Mouse (Mus musculus): Measurements from ENCODE around the gene Ap5z1. TPM values are rescaled to one million over a fixed set of nuclear protein-coding genes. Genes with fewer than 3 reads are reported as not detected.

Ap5z1 gene
- polyA plus RNA-seq, 1 experiment: 7.9 TPM

- Histone ChIP-seq H3K4me1 (ENCODE audit: control insufficient read depth, insufficient read depth, low read length) (no peaks in the 10 kb centered on the region), H3K9ac (ENCODE audit: low read depth, poor library complexity, severe bottlenecking) (no peak overlapping the region), H3K9me3 (replicated peaks; ENCODE audit: control insufficient read depth, insufficient read depth, low read length, poor library complexity, severe bottlenecking) (no peaks in the 10 kb centered on the region), H3K27me3 (ENCODE audit: control insufficient read depth, insufficient read depth, low read length, poor library complexity, severe bottlenecking) (no peaks in the 10 kb centered on the region), H3K4me3 (ENCODE audit: low read depth, low read length) (no peak overlapping the region), H3K36me3 (ENCODE audit: control insufficient read depth, insufficient read depth, low read length, poor library complexity, severe bottlenecking) (peaks cover 9% of the 10 kb centered on the region; the same call in 1 of the 2 replicates), H3K27ac (ENCODE audit: insufficient read depth, low read length) (no peak overlapping the region)
- TF ChIP-seq POLR2A (IDR thresholded peaks at IDR 0.05; ENCODE audit: insufficient read depth, low read length) (no peak), EP300 (IDR thresholded peaks at IDR 0.05; ENCODE audit: insufficient read depth, low read depth, low read length) (no peak), CTCF (IDR thresholded peaks at IDR 0.05; ENCODE audit: low read depth, low read length) (no peak)
These were observed 10.0 kb upstream of the Ap5z1 start for GRCm38 (mm10) chr5:142453742-142454141.

- peaks cover 9% of the 10 kb centered on the region; the same call in 1 of the 2 replicates for H3K36me3 ChIP-seq (ENCODE audit: control insufficient read depth, insufficient read depth, low read length, poor library complexity, severe bottlenecking)
- no peak overlapping the region for H3K27ac ChIP-seq (ENCODE audit: insufficient read depth, low read length)
These were observed 7.4 kb upstream of the Ap5z1 start for GRCm38 (mm10) chr5:142456318-142456717.

GRCm38 (mm10) chr5:142457345-142457744 is 6.4 kb upstream of the Ap5z1 start:
- peaks cover 9% of the 10 kb centered on the region; the same call in 1 of the 2 replicates for H3K36me3 ChIP-seq (ENCODE audit: control insufficient read depth, insufficient read depth, low read length, poor library complexity, severe bottlenecking)
- H3K9ac ChIP-seq (ENCODE audit: low read depth, poor library complexity, severe bottlenecking): no peak overlapping the region
- TF ChIP-seq EP300 (IDR thresholded peaks at IDR 0.05; ENCODE audit: insufficient read depth, low read depth, low read length) (no peak), CTCF (IDR thresholded peaks at IDR 0.05; ENCODE audit: low read depth, low read length) (no peak), POLR2A (IDR thresholded peaks at IDR 0.05; ENCODE audit: insufficient read depth, low read length) (no peak)
- H3K4me1 ChIP-seq (ENCODE audit: control insufficient read depth, insufficient read depth, low read length): no peaks in the 10 kb centered on the region
- no peaks in the 10 kb centered on the region for H3K9me3 ChIP-seq (replicated peaks; ENCODE audit: control insufficient read depth, insufficient read depth, low read length, poor library complexity, severe bottlenecking)
- H3K27ac ChIP-seq (ENCODE audit: insufficient read depth, low read length): no peak overlapping the region
- no peaks in the 10 kb centered on the region for H3K27me3 ChIP-seq (ENCODE audit: control insufficient read depth, insufficient read depth, low read length, poor library complexity, severe bottlenecking)
- no peak overlapping the region for H3K4me3 ChIP-seq (ENCODE audit: low read depth, low read length)

More at GRCm38 (mm10) chr5:142456318-142456717, 7.4 kb upstream of the Ap5z1 start:
- TF ChIP-seq CTCF (IDR thresholded peaks at IDR 0.05; ENCODE audit: low read depth, low read length) (no peak), EP300 (IDR thresholded peaks at IDR 0.05; ENCODE audit: insufficient read depth, low read depth, low read length) (no peak), POLR2A (IDR thresholded peaks at IDR 0.05; ENCODE audit: insufficient read depth, low read length) (no peak)
- Histone ChIP-seq H3K9me3 (replicated peaks; ENCODE audit: control insufficient read depth, insufficient read depth, low read length, poor library complexity, severe bottlenecking) (no peaks in the 10 kb centered on the region), H3K9ac (ENCODE audit: low read depth, poor library complexity, severe bottlenecking) (no peak overlapping the region), H3K4me1 (ENCODE audit: control insufficient read depth, insufficient read depth, low read length) (no peaks in the 10 kb centered on the region), H3K27me3 (ENCODE audit: control insufficient read depth, insufficient read depth, low read length, poor library complexity, severe bottlenecking) (no peaks in the 10 kb centered on the region), H3K4me3 (ENCODE audit: low read depth, low read length) (no peak overlapping the region)

GRCm38 (mm10) chr5:142458791-142459557 is 4.8 kb upstream of the Ap5z1 start:
- H3K36me3 ChIP-seq (ENCODE audit: control insufficient read depth, insufficient read depth, low read length, poor library complexity, severe bottlenecking): peaks cover 9% of the 10 kb centered on the region; the same call in 1 of the 2 replicates
- TF ChIP-seq EP300 (IDR thresholded peaks at IDR 0.05; ENCODE audit: insufficient read depth, low read depth, low read length) (no peak), POLR2A (IDR thresholded peaks at IDR 0.05; ENCODE audit: insufficient read depth, low read length) (no peak), CTCF (IDR thresholded peaks at IDR 0.05; ENCODE audit: low read depth, low read length) (no peak)

GRCm38 (mm10) chr5:142459834-142460233 is 3.9 kb upstream of the Ap5z1 start:
- Histone ChIP-seq H3K27me3 (ENCODE audit: control insufficient read depth, insufficient read depth, low read length, poor library complexity, severe bottlenecking) (no peaks in the 10 kb centered on the region), H3K36me3 (ENCODE audit: control insufficient read depth, insufficient read depth, low read length, poor library complexity, severe bottlenecking) (peaks cover 9% of the 10 kb centered on the region; the same call in 1 of the 2 replicates), H3K4me1 (ENCODE audit: control insufficient read depth, insufficient read depth, low read length) (peaks cover under 1% of the 10 kb centered on the region), H3K9ac (ENCODE audit: low read depth, poor library complexity, severe bottlenecking) (no peak overlapping the region), H3K4me3 (ENCODE audit: low read depth, low read length) (no peak overlapping the region), H3K27ac (ENCODE audit: insufficient read depth, low read length) (no peak overlapping the region), H3K9me3 (replicated peaks; ENCODE audit: control insufficient read depth, insufficient read depth, low read length, poor library complexity, severe bottlenecking) (no peaks in the 10 kb centered on the region)
- no peak for TF ChIP-seq CTCF (IDR thresholded peaks at IDR 0.05; ENCODE audit: low read depth, low read length)
- no peak for TF ChIP-seq POLR2A (IDR thresholded peaks at IDR 0.05; ENCODE audit: insufficient read depth, low read length)
- TF ChIP-seq EP300 (IDR thresholded peaks at IDR 0.05; ENCODE audit: insufficient read depth, low read depth, low read length): no peak

More at GRCm38 (mm10) chr5:142458791-142459557, 4.8 kb upstream of the Ap5z1 start:
- Histone ChIP-seq H3K9ac (ENCODE audit: low read depth, poor library complexity, severe bottlenecking) (no peak overlapping the region), H3K27me3 (ENCODE audit: control insufficient read depth, insufficient read depth, low read length, poor library complexity, severe bottlenecking) (no peaks in the 10 kb centered on the region), H3K9me3 (replicated peaks; ENCODE audit: control insufficient read depth, insufficient read depth, low read length, poor library complexity, severe bottlenecking) (no peaks in the 10 kb centered on the region), H3K27ac (ENCODE audit: insufficient read depth, low read length) (no peak overlapping the region), H3K4me1 (ENCODE audit: control insufficient read depth, insufficient read depth, low read length) (no peaks in the 10 kb centered on the region), H3K4me3 (ENCODE audit: low read depth, low read length) (no peak overlapping the region)
